Mouse (Mus musculus) embryonic facial prominence, embryonic 14.5 days (tissue): ENCODE measurements at regions not wholly inside any gene's neighbourhood (a gene's known extent, or its start where the extent isn't known, plus 50 kb on each side); places are given as distances from the start of the nearest gene placed in this dataset.
A peak's percentile ranks its signal among the peaks of the same experiment; 100 is the strongest.

Experiments used
- ATAC-seq: fragments of 200-750 bp; cut with Nextera tagmentation; 2 replicates; pipeline ENCODE4 v1.8.0; 2017; ENCODE audit warnings: low read depth, moderate number of reproducible peaks, moderate TSS enrichment
- DNase-seq: peaks from one replicate; pipeline ENCODE4 v3.0.0-alpha.2; 2015; ENCODE audit warnings: low spot score
- H3K27ac ChIP-seq: fragments of 300-500 bp; sonication (generic); replicated peaks from 2 replicates; pipeline ENCODE4 v1.5.1; 2014; ENCODE audit warnings: low read depth, mild to moderate bottlenecking, low read length, moderate library complexity
- H3K27me3 ChIP-seq: fragments of 300-500 bp; sonication (generic); replicated peaks from 2 replicates; pipeline ENCODE4 v1.6.1; 2014; ENCODE audit warnings: low read length; ENCODE audit not compliant: control insufficient read depth, insufficient read depth
- H3K36me3 ChIP-seq: fragments of 300-500 bp; sonication (generic); 2 replicates; pipeline ENCODE4 v1.6.1; 2014; ENCODE audit warnings: low read length, mixed read lengths; ENCODE audit not compliant: control insufficient read depth, insufficient read depth
- H3K4me1 ChIP-seq: fragments of 300-500 bp; sonication (generic); 2 replicates; pipeline ENCODE4 v1.6.1; 2014; ENCODE audit warnings: antibody characterized with exemption, low read length; ENCODE audit not compliant: control insufficient read depth, insufficient read depth
- H3K4me2 ChIP-seq: fragments of 300-500 bp; sonication (generic); 2 replicates; pipeline ENCODE4 v1.6.1; 2014; ENCODE audit warnings: low read depth, mild to moderate bottlenecking, low read length, moderate library complexity, mixed read lengths
- H3K4me3 ChIP-seq: fragments of 300-500 bp; sonication (generic); 2 replicates; pipeline ENCODE4 v1.5.1; 2014; ENCODE audit warnings: low read depth, mild to moderate bottlenecking, low read length
- H3K9ac ChIP-seq: fragments of 300-500 bp; sonication (generic); 2 replicates; pipeline ENCODE4 v1.6.1; 2014; ENCODE audit warnings: low read depth, mild to moderate bottlenecking, low read length, moderate library complexity, mixed read lengths
- H3K9me3 ChIP-seq: fragments of 300-500 bp; sonication (generic); 2 replicates; pipeline ENCODE4 v1.6.1; 2016; ENCODE audit warnings: low read length; ENCODE audit not compliant: control insufficient read depth
- WGBS: fragments of 180-500 bp; shearing (Covaris S2); extraction: QIAGEN DNeasy Blood & Tissue Kit; methylation state at CpG from one replicate; pipeline ENCODE4 v1.1.7; 2014; 5-methylcytosine and 5-hydroxymethylcytosine counted together

GRCm38 (mm10) chr13:37666207-37667003, 111.8 kb upstream of the Rreb1 start:
- Histone ChIP-seq H3K4me2 (no peak overlapping the region), H3K27ac (no peak overlapping the region), H3K9ac (no peak overlapping the region), H3K27me3 (no peaks in the 10 kb centered on the region), H3K36me3 (no peaks in the 10 kb centered on the region), H3K4me3 (no peak overlapping the region), H3K9me3 (no peaks in the 10 kb centered on the region), H3K4me1 (no peaks in the 10 kb centered on the region)
- WGBS, result 77% methylated on average over 22 of the region's 22 CpGs
- ATAC-seq (peak; percentile 85), DNase-seq (peak; percentile 90)

- Histone ChIP-seq H3K4me3 (no peak overlapping the region), H3K27ac (no peak overlapping the region), H3K27me3 (no peaks in the 10 kb centered on the region), H3K36me3 (no peaks in the 10 kb centered on the region), H3K9ac (no peak overlapping the region), H3K4me2 (no peak overlapping the region), H3K4me1 (no peaks in the 10 kb centered on the region), H3K9me3 (no peaks in the 10 kb centered on the region)
- ATAC-seq, result no peak
- DNase-seq, result no peak
- 71% methylated on average over 4 of the region's 4 CpGs for WGBS
Measured at GRCm38 (mm10) chr13:37667386-37667785, 110.8 kb upstream of the Rreb1 start.

GRCm38 (mm10) chr13:37667871-37668270, 110.3 kb upstream of the Rreb1 start:
- WGBS, result 56% methylated on average over 5 of the region's 5 CpGs

GRCm38 (mm10) chr13:37671109-37671508, 107.1 kb upstream of the Rreb1 start:
- Histone ChIP-seq H3K36me3 (no peaks in the 10 kb centered on the region), H3K9ac (no peak overlapping the region), H3K4me2 (no peak overlapping the region), H3K9me3 (no peaks in the 10 kb centered on the region), H3K27me3 (no peaks in the 10 kb centered on the region), H3K4me3 (no peak overlapping the region), H3K4me1 (no peaks in the 10 kb centered on the region), H3K27ac (no peak overlapping the region)
- 79% methylated on average over 5 of the region's 5 CpGs for whole genome bisulfite sequencing
- DNase-seq (no peak), ATAC-seq (no peak)

More at GRCm38 (mm10) chr13:37667871-37668270, 110.3 kb upstream of the Rreb1 start:
- Histone ChIP-seq H3K9ac (no peak overlapping the region), H3K9me3 (no peaks in the 10 kb centered on the region), H3K4me2 (no peak overlapping the region), H3K36me3 (no peaks in the 10 kb centered on the region), H3K4me1 (no peaks in the 10 kb centered on the region), H3K27me3 (no peaks in the 10 kb centered on the region), H3K4me3 (no peak overlapping the region), H3K27ac (no peak overlapping the region)
- no peak for ATAC-seq
- no peak for DNase-seq

- H3K4me3 ChIP-seq, result no peak overlapping the region
- no peaks in the 10 kb centered on the region for H3K4me1 ChIP-seq
- H3K36me3 ChIP-seq, result no peaks in the 10 kb centered on the region
- no peak for DNase-seq
- H3K9ac ChIP-seq, result no peak overlapping the region
- no peaks in the 10 kb centered on the region for H3K27me3 ChIP-seq
- no peak overlapping the region for H3K27ac ChIP-seq
- 70% methylated on average over 12 of the region's 12 CpGs for WGBS
- no peak overlapping the region for H3K4me2 ChIP-seq
- no peaks in the 10 kb centered on the region for H3K9me3 ChIP-seq
- no peak for ATAC-seq
Measured at GRCm38 (mm10) chr13:37674676-37675350, 103.4 kb upstream of the Rreb1 start.

- no peak overlapping the region for H3K27ac ChIP-seq
- H3K4me1 ChIP-seq, result no peaks in the 10 kb centered on the region
- no peak for ATAC-seq
- WGBS, result 71% methylated on average over 3 of the region's 3 CpGs
- H3K9ac ChIP-seq, result no peak overlapping the region
- H3K36me3 ChIP-seq, result no peaks in the 10 kb centered on the region
- no peak overlapping the region for H3K4me3 ChIP-seq
- no peaks in the 10 kb centered on the region for H3K9me3 ChIP-seq
- H3K4me2 ChIP-seq, result no peak overlapping the region
- DNase-seq, result no peak
- no peaks in the 10 kb centered on the region for H3K27me3 ChIP-seq
Measured at GRCm38 (mm10) chr13:37675718-37676117, 102.5 kb upstream of the Rreb1 start.

GRCm38 (mm10) chr13:37676912-37677311, 101.3 kb upstream of the Rreb1 start:
- 71% methylated on average over 6 of the region's 6 CpGs for WGBS
- no peak overlapping the region for H3K4me3 ChIP-seq
- H3K4me2 ChIP-seq, result no peak overlapping the region
- no peak overlapping the region for H3K27ac ChIP-seq
- DNase-seq (no peak), ATAC-seq (no peak)
- H3K9me3 ChIP-seq, result no peaks in the 10 kb centered on the region
- H3K4me1 ChIP-seq, result no peaks in the 10 kb centered on the region
- no peak overlapping the region for H3K9ac ChIP-seq
- H3K27me3 ChIP-seq, result no peaks in the 10 kb centered on the region
- H3K36me3 ChIP-seq, result no peaks in the 10 kb centered on the region

GRCm38 (mm10) chr13:37678251-37678650, 99.9 kb upstream of the Rreb1 start:
- peak; percentile 49 for DNase-seq
- no peak overlapping the region for H3K4me3 ChIP-seq
- ATAC-seq, result no peak
- whole genome bisulfite sequencing, result 45% methylated on average over 12 of the region's 12 CpGs
- no peaks in the 10 kb centered on the region for H3K9me3 ChIP-seq
- H3K4me2 ChIP-seq, result no peak overlapping the region
- no peaks in the 10 kb centered on the region for H3K27me3 ChIP-seq
- no peaks in the 10 kb centered on the region for H3K4me1 ChIP-seq
- no peak overlapping the region for H3K27ac ChIP-seq
- no peak overlapping the region for H3K9ac ChIP-seq
- no peaks in the 10 kb centered on the region for H3K36me3 ChIP-seq

- Histone ChIP-seq H3K36me3 (no peaks in the 10 kb centered on the region), H3K4me3 (no peak overlapping the region), H3K9ac (no peak overlapping the region), H3K9me3 (no peaks in the 10 kb centered on the region), H3K4me1 (no peaks in the 10 kb centered on the region), H3K4me2 (no peak overlapping the region), H3K27ac (no peak overlapping the region), H3K27me3 (no peaks in the 10 kb centered on the region)
- no peak for ATAC-seq
- no peak for DNase-seq
- WGBS, result 90% methylated on average over 9 of the region's 9 CpGs
Measured at GRCm38 (mm10) chr13:37678772-37679171, 99.4 kb upstream of the Rreb1 start.
